Mouse (Mus musculus) kidney, adult 2 months (tissue): ENCODE measurements around the gene Rbm24.

Source experiments
- CTCF ChIP-seq: fragments of 200-500 bp; conservative IDR thresholded peaks from 2 replicates; pipeline ENCODE4 v1.5.1; 2011; ENCODE audit warnings: low read depth, mild to moderate bottlenecking, control low read depth, low read length, moderate library complexity, mixed read lengths; ENCODE audit not compliant: insufficient read depth, insufficient read length
- POLR2A ChIP-seq: fragments of 200-500 bp; IDR thresholded peaks from one replicate; pipeline ENCODE4 v1.6.1; 2011; ENCODE audit warnings: low read depth, low read length, control low read depth

DNA sequence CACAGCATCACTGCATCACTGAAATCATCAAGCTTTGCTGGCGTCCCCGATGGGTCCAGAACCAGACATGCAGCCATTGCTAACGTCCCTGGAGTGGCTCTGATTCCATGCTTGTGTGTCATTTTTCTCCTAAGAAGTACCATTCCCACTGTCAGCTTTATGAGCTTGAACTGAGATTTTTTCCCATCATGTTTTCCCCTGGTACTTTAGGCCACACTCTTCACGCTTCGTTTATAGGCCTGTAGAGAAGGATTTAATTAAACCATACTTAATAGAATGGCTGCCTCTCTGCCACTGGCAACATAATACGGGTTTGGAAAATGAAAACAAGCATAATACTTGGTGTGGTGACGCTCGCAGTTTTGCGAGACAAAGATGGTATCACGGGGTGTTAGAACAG is 41.3 kb downstream of the Rbm24 start:
- TF ChIP-seq POLR2A (no peak), CTCF (no peak)
